Mouse (Mus musculus) kidney, postnatal 14 days (tissue): ENCODE results near the gene Lrguk.

ENCODE experiments used
- DNase-seq: peaks from one replicate; pipeline ENCODE4 v3.0.0; 2022; ENCODE audit warnings: mixed read lengths

Lrguk gene

GRCm38 (mm10) chr6:34179007-34179406 is 149.8 kb downstream of the Lrguk start:
- DNase-seq, result peak; percentile 81

GRCm38 (mm10) chr6:34179911-34180310 is 150.7 kb downstream of the Lrguk start:
- no peak for DNase-seq

DNA sequence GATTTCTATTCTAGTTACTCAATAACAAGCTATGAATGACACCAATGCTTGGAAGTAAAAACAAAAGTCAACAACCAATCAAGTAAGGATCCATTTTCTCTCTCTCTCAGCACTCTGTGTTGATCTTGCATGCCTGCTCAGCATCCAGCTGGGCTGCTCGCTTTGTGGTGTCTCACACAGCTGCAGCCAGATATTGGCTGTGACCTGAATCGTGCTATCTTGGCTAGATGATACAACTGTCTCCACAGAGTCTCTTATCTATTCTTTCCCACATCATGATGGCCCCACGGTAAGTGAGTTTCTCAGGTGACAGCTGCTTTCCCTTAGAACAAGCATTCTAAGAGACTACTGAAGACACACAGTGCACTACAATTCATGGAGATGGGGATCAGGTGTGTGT is 152.7 kb downstream of the Lrguk start:
- no peak for DNase-seq

- no peak for DNase-seq
Observed at GRCm38 (mm10) chr6:34183326-34183725, 154.1 kb downstream of the Lrguk start.
